Mouse (Mus musculus): ENCODE data around the gene Entpd7.
A peak's percentile ranks its signal among the peaks of the same experiment; 100 is the strongest.

The Entpd7 gene

GRCm38 (mm10) chr19:43689419-43690246, at the start of gene Entpd7:
Gene Entpd7, plus strand, starts transcription at chr19:43689672.
- DNase-seq (ENCODE audit: low spot score) = peak; percentile 96

- DNase-seq (ENCODE audit: low spot score) = peak; percentile 72
These were observed 47.6 kb upstream of the Entpd7 start for GRCm38 (mm10) chr19:43641833-43642232.

GRCm38 (mm10) chr19:43642843-43643242, 46.6 kb upstream of the Entpd7 start:
- no peak for DNase-seq (ENCODE audit: low spot score)

GRCm38 (mm10) chr19:43645508-43645907, 44.0 kb upstream of the Entpd7 start:
- no peak for DNase-seq (ENCODE audit: low spot score)

- no peak for DNase-seq (ENCODE audit: low spot score)
These were observed 42.6 kb upstream of the Entpd7 start for GRCm38 (mm10) chr19:43646852-43647251.

- no peak for DNase-seq (ENCODE audit: low spot score)
These were observed 42.2 kb upstream of the Entpd7 start for GRCm38 (mm10) chr19:43647261-43647660.

GRCm38 (mm10) chr19:43648343-43648742, 41.1 kb upstream of the Entpd7 start:
- no peak for DNase-seq (ENCODE audit: low spot score)

GRCm38 (mm10) chr19:43651241-43651785, 38.2 kb upstream of the Entpd7 start:
- no peak for DNase-seq (ENCODE audit: low spot score)

GRCm38 (mm10) chr19:43655735-43656492, 33.6 kb upstream of the Entpd7 start:
- peak; percentile 81 for DNase-seq (ENCODE audit: low spot score)

GRCm38 (mm10) chr19:43659632-43660031, 29.8 kb upstream of the Entpd7 start:
- no peak for DNase-seq (ENCODE audit: low spot score)

- no peak for DNase-seq (ENCODE audit: low spot score)
These were observed 28.7 kb upstream of the Entpd7 start for GRCm38 (mm10) chr19:43660774-43661173.

- no peak for DNase-seq (ENCODE audit: low spot score)
These were observed 27.1 kb upstream of the Entpd7 start for GRCm38 (mm10) chr19:43662176-43662967.

- DNase-seq (ENCODE audit: low spot score) = peak; percentile 34
These were observed 26.0 kb upstream of the Entpd7 start for GRCm38 (mm10) chr19:43663471-43663870.

GRCm38 (mm10) chr19:43665441-43666048, 23.9 kb upstream of the Entpd7 start:
- no peak for DNase-seq (ENCODE audit: low spot score)

GRCm38 (mm10) chr19:43666661-43667429, 22.6 kb upstream of the Entpd7 start:
- peak; percentile 49 for DNase-seq (ENCODE audit: low spot score)

GRCm38 (mm10) chr19:43667430-43667809, 22.1 kb upstream of the Entpd7 start:
- DNase-seq (ENCODE audit: low spot score) = no peak

- peak; percentile 33 for DNase-seq (ENCODE audit: low spot score)
These were observed 20.2 kb upstream of the Entpd7 start for GRCm38 (mm10) chr19:43669136-43669759.

- DNase-seq (ENCODE audit: low spot score) = no peak
These were observed 18.4 kb upstream of the Entpd7 start for GRCm38 (mm10) chr19:43671054-43671453.

GRCm38 (mm10) chr19:43673513-43674315, 15.8 kb upstream of the Entpd7 start:
- DNase-seq (ENCODE audit: low spot score) = no peak

- DNase-seq (ENCODE audit: low spot score) = peak; percentile 44
These were observed 15.2 kb upstream of the Entpd7 start for GRCm38 (mm10) chr19:43674316-43674689.

Measured in urinary bladder, postnatal 14 days (tissue).